Mouse (Mus musculus): ENCODE results near the gene Zfp512.

GRCm38 (mm10) chr5:31504843-31505242 is 52.6 kb downstream of the Zfp512 start:
- TF ChIP-seq CTCF (IDR thresholded peaks at IDR 0.05; ENCODE audit: extremely low read depth, insufficient read depth, low read length): no peak
- TF ChIP-seq POLR2A (IDR thresholded peaks at IDR 0.05; ENCODE audit: extremely low read depth, insufficient read depth, low read length): no peak

Data from cortical plate, adult 2 months (tissue).